Mouse (Mus musculus): ENCODE data around the gene Oas1h.
"Not testable (repeated sequence)": the region's sequence is repeated elsewhere in the genome, so short reads cannot be mapped to it uniquely, and the experiment has no call there.

Oas1h gene

GRCm38 (mm10) chr5:120881681-120882080 is 20.5 kb downstream of the Oas1h start:
- DNase-seq (ENCODE audit: low spot score in 2 of 2): not testable (repeated sequence)

- not testable (repeated sequence) for DNase-seq (ENCODE audit: low spot score in 2 of 2)
These were observed 26.2 kb downstream of the Oas1h start, which contains the start of gene Oas1g for GRCm38 (mm10) chr5:120887413-120887812. TSS of gene Oas1g (minus strand) at chr5:120887613.

- DNase-seq (ENCODE audit: low spot score in 2 of 2): no peak
These were observed 26.6 kb downstream of the Oas1h start for GRCm38 (mm10) chr5:120887831-120888230.

GRCm38 (mm10) chr5:120888294-120888815 is 27.1 kb downstream of the Oas1h start:
- not testable (repeated sequence) for DNase-seq (ENCODE audit: low spot score in 2 of 2)

- DNase-seq (ENCODE audit: low spot score in 2 of 2): no peak
These were observed 28.8 kb downstream of the Oas1h start for GRCm38 (mm10) chr5:120890026-120890425.

GRCm38 (mm10) chr5:120890991-120891390 is 29.8 kb downstream of the Oas1h start:
- DNase-seq (ENCODE audit: low spot score in 2 of 2): no peak

- DNase-seq (ENCODE audit: low spot score in 2 of 2): not testable (repeated sequence)
These were observed 30.5 kb downstream of the Oas1h start for GRCm38 (mm10) chr5:120891566-120892242.

- no peak for DNase-seq (ENCODE audit: low spot score in 2 of 2)
These were observed 31.0 kb downstream of the Oas1h start for GRCm38 (mm10) chr5:120892243-120892660.

- DNase-seq (ENCODE audit: low spot score in 2 of 2): not testable (repeated sequence)
These were observed 32.6 kb downstream of the Oas1h start for GRCm38 (mm10) chr5:120893866-120894265.

- not testable (repeated sequence) for DNase-seq (ENCODE audit: low spot score in 2 of 2)
These were observed 33.5 kb downstream of the Oas1h start for GRCm38 (mm10) chr5:120894692-120895091.

GRCm38 (mm10) chr5:120895231-120895900 is 34.1 kb downstream of the Oas1h start:
- DNase-seq (ENCODE audit: low spot score in 2 of 2): no peak

GRCm38 (mm10) chr5:120898307-120898706 is 37.1 kb downstream of the Oas1h start:
- DNase-seq (ENCODE audit: low spot score in 2 of 2): no peak

GRCm38 (mm10) chr5:120898726-120899125 is 37.5 kb downstream of the Oas1h start:
- DNase-seq (ENCODE audit: low spot score in 2 of 2): no peak

GRCm38 (mm10) chr5:120900666-120901065 is 39.4 kb downstream of the Oas1h start:
- no peak for DNase-seq (ENCODE audit: low spot score in 2 of 2)

- DNase-seq (ENCODE audit: low spot score in 2 of 2): no peak
These were observed 40.8 kb downstream of the Oas1h start for GRCm38 (mm10) chr5:120902056-120902455.

GRCm38 (mm10) chr5:120906791-120907733 is 45.8 kb downstream of the Oas1h start, which contains the start of gene Oas1a:
TSS of gene Oas1a (minus strand) at chr5:120907521.
- not testable (repeated sequence) for DNase-seq (ENCODE audit: low spot score in 2 of 2)

GRCm38 (mm10) chr5:120908196-120908920 is 47.1 kb downstream of the Oas1h start:
- DNase-seq (ENCODE audit: low spot score in 2 of 2): no peak

- DNase-seq (ENCODE audit: low spot score in 2 of 2): not testable (repeated sequence)
These were observed 53.0 kb downstream of the Oas1h start, which contains the start of gene Oas1d for GRCm38 (mm10) chr5:120914204-120914603. TSS of gene Oas1d (plus strand) at chr5:120914536.

GRCm38 (mm10) chr5:120919156-120919935 is 58.1 kb downstream of the Oas1h start:
- DNase-seq (ENCODE audit: low spot score in 2 of 2): not testable (repeated sequence)

- DNase-seq (ENCODE audit: low spot score in 2 of 2): no peak
These were observed 59.1 kb downstream of the Oas1h start for GRCm38 (mm10) chr5:120920296-120920695.

All from natural killer cell, adult 2 months (primary cell).